Mouse (Mus musculus): ENCODE measurements around the gene Zbtb44. TPM values are rescaled to one million over a fixed set of nuclear protein-coding genes. Genes with fewer than 3 reads are reported as not detected.

Zbtb44 gene
- total RNA-seq, 2 experiments from 2014 or later, result 31.3 to 35.6 TPM

GRCm38 (mm10) chr9:31058723-31059122, 28.3 kb downstream of the Zbtb44 start:
- intact Hi-C loops (cut with DNase I), result no loop called here
- DNase-seq, result no peak

- intact Hi-C loops (cut with DNase I), result no loop called here
- no peak for DNase-seq
These were observed 40.3 kb downstream of the Zbtb44 start for GRCm38 (mm10) chr9:31070706-31071105.

- intact Hi-C loops (cut with DNase I), result no loop called here
These were observed 41.8 kb downstream of the Zbtb44 start for GRCm38 (mm10) chr9:31072256-31072655.

GRCm38 (mm10) chr9:31073797-31074196, 43.4 kb downstream of the Zbtb44 start:
- no peak for DNase-seq
- intact Hi-C loops (cut with DNase I), result no loop called here

More at GRCm38 (mm10) chr9:31072256-31072655, 41.8 kb downstream of the Zbtb44 start:
- no peak for DNase-seq

- intact Hi-C loops (cut with DNase I), result no loop called here
- DNase-seq, result no peak
These were observed 44.4 kb downstream of the Zbtb44 start for GRCm38 (mm10) chr9:31074836-31075235.

- intact Hi-C loops (cut with DNase I), result loop anchor here (5.0 to 10.0 kb wide), 3 partner anchors 346 to 653 kb away; partner anchors contain the start of gene Snx19
- no peak for DNase-seq
These were observed 50.3 kb downstream of the Zbtb44 start for GRCm38 (mm10) chr9:31080726-31081125.

GRCm38 (mm10) chr9:31082054-31082666, 51.7 kb downstream of the Zbtb44 start:
- intact Hi-C loops (cut with DNase I), result loop anchor here (2.0 to 10.0 kb wide), 5 partner anchors 141 to 655 kb away; partner anchors contain the start of gene Snx19
- peak; percentile 81 to 91 for DNase-seq

GRCm38 (mm10) chr9:31082771-31083170, 52.3 kb downstream of the Zbtb44 start:
- intact Hi-C loops (cut with DNase I), result loop anchor here (2.0 to 10.0 kb wide), 5 partner anchors 142 to 655 kb away; partner anchors contain the start of gene Snx19

GRCm38 (mm10) chr9:31085556-31085955, 55.1 kb downstream of the Zbtb44 start:
- intact Hi-C loops (cut with DNase I), result loop anchor here (10.0 kb wide), 1 partner anchor 351 kb away; no protein-coding TSS in a partner anchor
- no peak for DNase-seq

More at GRCm38 (mm10) chr9:31082771-31083170, 52.3 kb downstream of the Zbtb44 start:
- no peak for DNase-seq

GRCm38 (mm10) chr9:31086085-31086753, 55.8 kb downstream of the Zbtb44 start:
- intact Hi-C loops (cut with DNase I), result loop anchor here (10.0 kb wide), 1 partner anchor 351 kb away; no protein-coding TSS in a partner anchor
- peak; percentile 74 to 86 for DNase-seq

- no peak for DNase-seq
- intact Hi-C loops (cut with DNase I), result loop anchor here (10.0 kb wide), 1 partner anchor 352 kb away; no protein-coding TSS in a partner anchor
These were observed 56.3 kb downstream of the Zbtb44 start for GRCm38 (mm10) chr9:31086754-31087145.

- intact Hi-C loops (cut with DNase I), result loop anchor here (10.0 kb wide), 1 partner anchor 353 kb away; no protein-coding TSS in a partner anchor
- no peak for DNase-seq
These were observed 57.0 kb downstream of the Zbtb44 start for GRCm38 (mm10) chr9:31087466-31087865.

GRCm38 (mm10) chr9:31088116-31088515, 57.7 kb downstream of the Zbtb44 start:
- DNase-seq, result no peak
- intact Hi-C loops (cut with DNase I), result loop anchor here (10.0 kb wide), 1 partner anchor 353 kb away; no protein-coding TSS in a partner anchor

- intact Hi-C loops (cut with DNase I), result loop anchor here (10.0 kb wide), 1 partner anchor 354 kb away; no protein-coding TSS in a partner anchor
- no peak for DNase-seq
These were observed 58.4 kb downstream of the Zbtb44 start for GRCm38 (mm10) chr9:31088883-31089282.

- DNase-seq, result no peak
- intact Hi-C loops (cut with DNase I), result loop anchor here (10.0 kb wide), 1 partner anchor 355 kb away; no protein-coding TSS in a partner anchor
These were observed 59.1 kb downstream of the Zbtb44 start for GRCm38 (mm10) chr9:31089541-31089940.

- intact Hi-C loops (cut with DNase I), result no loop called here
- no peak for DNase-seq
These were observed 59.9 kb downstream of the Zbtb44 start for GRCm38 (mm10) chr9:31090081-31091023.

GRCm38 (mm10) chr9:31091162-31091581, 60.7 kb downstream of the Zbtb44 start:
- intact Hi-C loops (cut with DNase I), result no loop called here
- DNase-seq, result no peak

- intact Hi-C loops (cut with DNase I), result no loop called here
- no peak for DNase-seq
These were observed 61.8 kb downstream of the Zbtb44 start for GRCm38 (mm10) chr9:31092111-31092832.

- intact Hi-C loops (cut with DNase I), result no loop called here
- no peak for DNase-seq
These were observed 62.4 kb downstream of the Zbtb44 start for GRCm38 (mm10) chr9:31092833-31093195.

Data from heart, postnatal 10 days (tissue).